Mouse (Mus musculus) myocyte (in vitro differentiated cells): Measurements from ENCODE around the gene Rab11fip4. TPM values are rescaled to one million over a fixed set of nuclear protein-coding genes. Genes with fewer than 3 reads are reported as not detected.

Source experiments
- H3K27me3 ChIP-seq: one replicate; pipeline ENCODE4 v1.6.1; 2011; ENCODE audit not compliant: control insufficient read depth, insufficient read depth, insufficient read length
- H3K36me3 ChIP-seq: one replicate; pipeline ENCODE4 v1.6.1; 2011; ENCODE audit not compliant: control insufficient read depth, insufficient read depth
- H3K4me2 ChIP-seq: one replicate; pipeline ENCODE4 v1.6.1; 2011; ENCODE audit warnings: low read depth, control low read depth
- H3K4me3 ChIP-seq: one replicate; pipeline ENCODE4 v1.5.1; 2011; ENCODE audit warnings: mild to moderate bottlenecking, control low read depth, moderate library complexity
- H3K79me2 ChIP-seq: one replicate; pipeline ENCODE4 v1.6.1; 2011; ENCODE audit not compliant: control insufficient read depth, insufficient read depth
- H3ac ChIP-seq: one replicate; pipeline ENCODE4 v1.6.1; 2011; ENCODE audit not compliant: control insufficient read depth, insufficient read length
- CEBPB ChIP-seq: IDR thresholded peaks from 2 replicates; pipeline ENCODE4 v1.6.1; 2011; ENCODE audit warnings: mild to moderate bottlenecking, moderate library complexity; ENCODE audit not compliant: poor library complexity, insufficient read depth, severe bottlenecking
- E2F4 ChIP-seq: IDR thresholded peaks from one replicate; pipeline ENCODE4 v1.6.1; 2011; ENCODE audit warnings: mild to moderate bottlenecking, control low read depth, moderate library complexity; ENCODE audit not compliant: insufficient read depth
- MAX ChIP-seq: IDR thresholded peaks from one replicate; pipeline ENCODE4 v1.6.1; 2011; ENCODE audit warnings: low read depth, mild to moderate bottlenecking, control low read depth
- MYOD1 ChIP-seq, 3 experiments: IDR thresholded peaks; one replicate each; pipeline ENCODE4 v1.6.1; 2011; ENCODE audit warnings: control low read depth in 2 of 3, low read depth in 2 of 3, mild to moderate bottlenecking in 2 of 3, moderate library complexity in 1 of 3; ENCODE audit not compliant: insufficient read length in 2 of 3, control insufficient read depth in 1 of 3
- MYOG ChIP-seq, 3 experiments: IDR thresholded peaks; one replicate each; pipeline ENCODE4 v1.6.1; 2011; ENCODE audit warnings: control low read depth in 2 of 3, low read depth in 2 of 3, mild to moderate bottlenecking in 2 of 3; ENCODE audit not compliant: insufficient read length in 2 of 3, control insufficient read depth in 1 of 3, insufficient read depth in 1 of 3
- POLR2A ChIP-seq: IDR thresholded peaks from one replicate; pipeline ENCODE4 v1.6.1; 2011; ENCODE audit warnings: low read depth, mild to moderate bottlenecking, control low read depth, moderate library complexity; ENCODE audit not compliant: insufficient read length
- POLR2AphosphoS2 ChIP-seq: IDR thresholded peaks from one replicate; pipeline ENCODE4 v1.6.1; 2011; ENCODE audit warnings: low read depth, control low read depth; ENCODE audit not compliant: insufficient read length
- REST ChIP-seq: IDR thresholded peaks from one replicate; pipeline ENCODE4 v1.6.1; 2011; ENCODE audit warnings: mild to moderate bottlenecking, control low read depth, moderate library complexity; ENCODE audit not compliant: insufficient read depth, insufficient read length
- SRF ChIP-seq: IDR thresholded peaks from one replicate; pipeline ENCODE4 v1.6.1; 2011; ENCODE audit warnings: low read depth; ENCODE audit not compliant: control insufficient read depth, insufficient read length
- TCF12 ChIP-seq: IDR thresholded peaks from one replicate; pipeline ENCODE4 v1.6.1; 2011; ENCODE audit warnings: mild to moderate bottlenecking, control low read depth; ENCODE audit not compliant: poor library complexity, insufficient read depth, severe bottlenecking
- TCF3 ChIP-seq: IDR thresholded peaks from one replicate; pipeline ENCODE4 v1.6.1; 2011; ENCODE audit warnings: low read depth, control low read depth; ENCODE audit not compliant: insufficient read length
- USF1 ChIP-seq: IDR thresholded peaks from one replicate; pipeline ENCODE4 v1.6.1; 2011; ENCODE audit warnings: low read depth, mild to moderate bottlenecking, control low read depth, moderate library complexity
- polyA plus RNA-seq: library from polyadenylated mRNA; unstranded; fragments of >200 nt; fragmentation: generic; extraction: Trizol; gene quantifications from one replicate; pipeline ENCODE4 v1.2.1, GENCODE M21; 2012; ENCODE audit warnings: missing spikeins

Gene Rab11fip4
- polyA plus RNA-seq, 1 experiment, result 0.04 TPM

DNA sequence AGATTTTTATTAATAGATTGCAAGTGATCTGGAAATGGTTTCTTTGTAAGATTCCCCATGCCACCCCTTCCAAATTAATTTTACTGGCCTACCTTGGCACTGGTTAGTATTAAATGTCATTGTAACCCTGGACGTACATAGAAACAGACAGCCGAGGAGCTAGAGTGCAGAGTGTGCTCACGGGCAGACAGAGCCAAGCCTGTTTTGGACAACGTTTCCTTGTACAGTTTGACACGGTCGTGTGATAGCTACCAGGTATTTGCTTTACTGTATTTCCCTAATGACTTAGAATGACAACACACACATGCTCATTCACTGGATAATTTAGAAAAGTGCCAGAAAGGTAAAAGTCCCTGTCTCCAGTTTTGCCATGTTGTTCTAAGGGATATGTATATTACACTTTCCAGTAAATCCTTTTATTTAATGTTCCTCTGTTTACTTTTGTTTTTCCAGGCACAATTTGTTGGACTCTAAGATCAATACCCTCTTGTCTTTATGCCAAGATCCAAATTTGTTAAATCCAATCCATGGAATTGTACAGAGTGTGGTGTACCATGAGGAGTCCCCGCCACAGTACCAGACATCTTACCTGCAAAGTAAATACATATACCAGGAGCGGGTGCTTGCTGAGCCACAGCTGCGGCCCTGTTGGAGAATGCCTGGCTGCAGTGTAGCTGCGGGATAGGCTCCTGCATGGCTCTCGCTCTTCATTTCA, 22.7 kb upstream of the Rab11fip4 start:
- no peak overlapping the region for H3ac ChIP-seq
- no peaks in the 10 kb centered on the region for H3K79me2 ChIP-seq
- H3K4me2 ChIP-seq, result no peak overlapping the region
- H3K4me3 ChIP-seq, result no peak overlapping the region
- TF ChIP-seq POLR2AphosphoS2 (no peak), CEBPB (no peak), MYOG (IDR thresholded peaks at IDR 0.05; ENCODE audit: control insufficient read depth in 1 of 3, insufficient read depth in 1 of 3, insufficient read length in 2 of 3, low read depth in 2 of 3) (no peak), E2F4 (no peak), MYOD1 (IDR thresholded peaks at IDR 0.05; ENCODE audit: control insufficient read depth in 1 of 3, insufficient read length in 2 of 3, low read depth in 2 of 3) (no peak), POLR2A (no peak), SRF (no peak), MAX (no peak), USF1 (no peak), TCF3 (no peak), TCF12 (no peak), REST (no peak)
- H3K36me3 ChIP-seq, result peaks cover 62% of the 10 kb centered on the region
- H3K27me3 ChIP-seq, result no peaks in the 10 kb centered on the region

DNA sequence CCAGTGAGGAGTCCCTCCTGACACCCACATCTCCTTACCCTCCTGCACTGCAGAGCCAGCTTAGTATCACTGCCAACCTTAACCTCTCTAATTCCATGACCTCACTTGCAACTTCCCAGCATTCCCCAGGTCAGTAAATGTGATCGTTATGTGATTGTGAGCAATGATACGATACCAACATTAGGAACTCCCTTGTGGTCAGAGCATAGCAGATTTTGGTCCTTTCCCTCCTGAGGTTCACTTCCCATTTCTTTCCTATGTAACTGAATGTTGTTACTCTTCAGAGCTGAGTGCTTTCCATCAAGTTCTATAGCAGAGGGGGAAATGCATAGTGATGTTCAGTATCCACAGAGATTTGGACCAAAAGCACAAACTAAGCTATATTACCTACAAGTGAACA, 20.7 kb upstream of the Rab11fip4 start:
- Histone ChIP-seq H3ac (no peak overlapping the region), H3K79me2 (no peaks in the 10 kb centered on the region)

DNA sequence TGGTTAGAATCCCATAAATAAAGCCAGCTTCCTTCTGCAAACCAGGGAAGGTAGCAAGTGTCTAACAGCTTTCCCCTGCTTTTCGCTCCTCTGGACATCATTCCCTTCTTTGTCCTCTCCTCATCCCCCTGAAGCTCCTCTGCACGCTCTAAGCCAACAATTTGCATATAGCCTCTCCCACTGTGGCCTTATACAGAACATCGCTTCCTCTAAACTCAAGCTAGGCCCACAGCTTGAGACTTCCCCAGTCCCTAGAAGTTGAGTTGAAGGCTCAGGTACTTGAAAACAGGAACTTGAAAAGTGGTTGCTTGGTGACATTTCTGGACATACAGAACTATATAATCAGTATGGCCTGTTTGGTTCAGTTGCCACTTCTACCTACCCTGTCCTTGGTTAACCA, 17.2 kb upstream of the Rab11fip4 start:
- TF ChIP-seq POLR2A (no peak), USF1 (no peak), MYOG (IDR thresholded peaks at IDR 0.05; ENCODE audit: control insufficient read depth in 1 of 3, insufficient read depth in 1 of 3, insufficient read length in 2 of 3, low read depth in 2 of 3) (no peak), CEBPB (no peak), MAX (no peak), MYOD1 (IDR thresholded peaks at IDR 0.05; ENCODE audit: control insufficient read depth in 1 of 3, insufficient read length in 2 of 3, low read depth in 2 of 3) (no peak), POLR2AphosphoS2 (no peak), TCF12 (no peak), REST (no peak), TCF3 (no peak), E2F4 (no peak), SRF (no peak)
- peaks cover 41% of the 10 kb centered on the region for H3K36me3 ChIP-seq

More for the DNA sequence above, 20.7 kb upstream of the Rab11fip4 start:
- Histone ChIP-seq H3K4me2 (no peak overlapping the region), H3K27me3 (no peaks in the 10 kb centered on the region), H3K36me3 (peaks cover 61% of the 10 kb centered on the region), H3K4me3 (no peak overlapping the region)
- TF ChIP-seq MYOD1 (IDR thresholded peaks at IDR 0.05; ENCODE audit: control insufficient read depth in 1 of 3, insufficient read length in 2 of 3, low read depth in 2 of 3) (no peak), POLR2A (no peak), CEBPB (no peak), MAX (no peak), E2F4 (no peak), TCF3 (no peak)

DNA sequence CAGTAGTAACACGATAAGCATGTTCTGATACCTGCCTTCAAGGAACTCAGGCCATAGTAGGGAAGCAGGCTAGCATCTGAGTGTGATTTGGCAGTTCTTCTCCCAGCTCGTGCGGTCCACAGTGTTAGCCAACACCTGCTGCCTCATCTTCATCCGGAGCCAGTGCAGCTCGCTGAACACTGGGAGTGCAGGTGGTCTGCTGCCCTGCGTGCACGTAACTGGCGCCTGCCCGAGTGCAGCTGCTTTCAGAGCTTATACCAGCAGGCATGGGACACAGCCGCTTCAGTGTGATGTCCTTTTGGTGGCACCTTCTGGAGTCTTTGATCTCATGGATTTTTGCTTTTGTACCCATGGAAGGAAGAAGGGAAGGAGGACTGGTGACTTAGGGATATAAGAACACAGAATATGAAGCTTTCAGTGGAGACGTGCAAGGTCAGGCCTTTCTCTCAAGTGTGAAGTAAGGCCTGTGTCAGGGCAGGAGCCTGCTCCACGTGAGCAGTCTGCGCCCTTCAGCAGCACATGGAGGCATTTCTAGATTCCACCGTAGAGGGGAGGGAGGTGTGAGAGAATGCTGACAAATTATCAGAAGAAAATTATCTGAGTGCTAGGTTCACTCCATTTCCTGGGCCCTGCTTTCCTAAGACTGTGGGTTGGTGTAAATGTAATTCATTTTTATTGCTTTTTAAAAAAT, 15.5 kb upstream of the Rab11fip4 start:
- Histone ChIP-seq H3K4me3 (no peak overlapping the region), H3ac (no peak overlapping the region), H3K79me2 (no peaks in the 10 kb centered on the region), H3K36me3 (peaks cover 31% of the 10 kb centered on the region), H3K27me3 (no peaks in the 10 kb centered on the region), H3K4me2 (no peak overlapping the region)
- no peak for TF ChIP-seq POLR2A
- no peak for TF ChIP-seq TCF12
- no peak for TF ChIP-seq POLR2AphosphoS2
- no peak for TF ChIP-seq CEBPB
- no peak for TF ChIP-seq MYOG (IDR thresholded peaks at IDR 0.05; ENCODE audit: control insufficient read depth in 1 of 3, insufficient read depth in 1 of 3, insufficient read length in 2 of 3, low read depth in 2 of 3)
- no peak for TF ChIP-seq MYOD1 (IDR thresholded peaks at IDR 0.05; ENCODE audit: control insufficient read depth in 1 of 3, insufficient read length in 2 of 3, low read depth in 2 of 3)
- no peak for TF ChIP-seq REST
- no peak for TF ChIP-seq SRF

More for the DNA sequence above, 17.2 kb upstream of the Rab11fip4 start:
- Histone ChIP-seq H3K4me2 (no peak overlapping the region), H3K27me3 (no peaks in the 10 kb centered on the region), H3K79me2 (no peaks in the 10 kb centered on the region), H3ac (no peak overlapping the region), H3K4me3 (no peak overlapping the region)
